Mouse (Mus musculus) cerebellum, adult 11 months (tissue): Measurements from ENCODE around the gene Filip1l.

Source experiments
- DNase-seq: peaks from one replicate; pipeline ENCODE4 v3.0.0; 2022

Gene Filip1l

DNA sequence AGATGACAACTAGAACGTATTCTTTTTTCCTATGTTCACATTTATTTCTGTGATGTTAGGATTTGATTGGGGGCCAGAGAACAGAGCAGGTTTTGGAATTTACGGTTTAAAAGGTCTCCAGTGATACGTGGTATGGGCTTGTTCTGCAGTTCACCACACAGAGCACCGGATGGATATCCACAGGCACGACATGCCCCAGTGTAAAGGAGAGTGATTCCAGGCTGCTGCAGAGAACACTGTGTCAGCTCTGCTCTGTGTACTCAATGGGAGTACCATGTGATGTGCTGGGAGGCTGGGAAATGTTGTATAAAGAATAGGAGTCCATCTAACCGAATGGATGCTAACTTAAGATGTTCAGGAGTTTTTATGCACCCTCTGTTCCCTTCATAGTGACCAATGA lies 1.0 kb downstream of the Filip1l start:
- DNase-seq: no peak

DNA sequence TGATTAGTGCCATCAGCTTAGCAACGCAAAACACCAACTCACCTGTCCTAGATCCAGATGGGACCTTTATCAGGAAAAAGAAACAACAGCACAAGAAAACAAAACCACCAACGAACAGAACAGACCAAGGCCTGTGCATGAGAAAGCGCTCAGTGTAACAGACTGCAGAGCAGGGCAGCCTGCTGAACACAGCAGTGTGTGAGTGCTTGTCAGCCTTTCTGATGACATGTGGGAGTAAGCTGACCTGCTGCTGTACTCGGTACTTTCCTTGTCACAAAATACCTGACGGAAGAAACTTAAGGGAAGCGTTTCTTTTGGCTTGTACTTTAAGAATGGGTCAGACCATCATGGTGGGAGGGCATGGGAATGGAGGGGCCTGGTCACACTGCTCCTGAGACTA lies 3.6 kb downstream of the Filip1l start:
- DNase-seq: no peak

DNA sequence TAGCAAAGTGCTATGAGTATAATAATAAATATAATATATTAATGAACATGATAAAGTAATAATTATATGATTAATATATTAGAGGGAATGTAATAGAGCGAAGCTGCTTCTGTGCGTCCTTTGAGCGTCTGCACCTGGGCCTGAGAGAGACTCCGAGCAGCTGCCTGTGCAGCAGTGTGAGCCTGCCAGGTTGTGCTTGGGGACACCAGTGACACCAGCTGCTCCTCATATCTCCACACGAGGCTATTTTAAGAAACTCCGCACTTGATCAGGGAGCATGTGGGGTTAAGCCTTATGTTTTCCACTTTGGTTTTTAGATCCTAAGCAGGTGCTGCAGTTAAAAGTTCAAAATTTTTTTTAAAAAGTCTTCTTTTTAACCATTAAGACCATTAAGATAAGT lies 4.1 kb downstream of the Filip1l start:
- DNase-seq: no peak

DNA sequence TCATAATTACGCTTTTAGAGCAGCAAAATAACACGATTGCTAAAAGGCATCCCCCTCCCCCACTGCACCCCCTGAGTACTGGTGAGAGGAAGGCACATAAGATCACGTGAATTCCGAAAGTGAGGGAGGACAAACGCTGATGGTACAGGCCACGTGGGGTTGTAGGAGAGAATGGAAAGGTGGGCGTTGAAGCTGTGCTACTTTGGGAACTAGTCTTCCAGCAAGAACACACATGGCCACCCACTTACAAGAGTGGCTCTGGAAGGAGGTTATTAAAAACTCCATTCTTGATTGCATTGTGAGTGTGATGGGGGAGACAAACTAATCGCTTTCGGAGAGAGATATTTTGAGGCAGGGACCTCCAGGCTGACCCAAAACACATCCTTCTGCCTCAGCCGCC lies 6.4 kb downstream of the Filip1l start:
- no peak for DNase-seq

GRCm38 (mm10) chr16:57360785-57361184 lies 7.9 kb downstream of the Filip1l start:
- no peak for DNase-seq

GRCm38 (mm10) chr16:57362679-57363401 lies 9.9 kb downstream of the Filip1l start:
- DNase-seq: peak; percentile 41

GRCm38 (mm10) chr16:57364498-57364897 lies 11.6 kb downstream of the Filip1l start:
- DNase-seq: no peak

GRCm38 (mm10) chr16:57366141-57366540 lies 13.2 kb downstream of the Filip1l start:
- no peak for DNase-seq

DNA sequence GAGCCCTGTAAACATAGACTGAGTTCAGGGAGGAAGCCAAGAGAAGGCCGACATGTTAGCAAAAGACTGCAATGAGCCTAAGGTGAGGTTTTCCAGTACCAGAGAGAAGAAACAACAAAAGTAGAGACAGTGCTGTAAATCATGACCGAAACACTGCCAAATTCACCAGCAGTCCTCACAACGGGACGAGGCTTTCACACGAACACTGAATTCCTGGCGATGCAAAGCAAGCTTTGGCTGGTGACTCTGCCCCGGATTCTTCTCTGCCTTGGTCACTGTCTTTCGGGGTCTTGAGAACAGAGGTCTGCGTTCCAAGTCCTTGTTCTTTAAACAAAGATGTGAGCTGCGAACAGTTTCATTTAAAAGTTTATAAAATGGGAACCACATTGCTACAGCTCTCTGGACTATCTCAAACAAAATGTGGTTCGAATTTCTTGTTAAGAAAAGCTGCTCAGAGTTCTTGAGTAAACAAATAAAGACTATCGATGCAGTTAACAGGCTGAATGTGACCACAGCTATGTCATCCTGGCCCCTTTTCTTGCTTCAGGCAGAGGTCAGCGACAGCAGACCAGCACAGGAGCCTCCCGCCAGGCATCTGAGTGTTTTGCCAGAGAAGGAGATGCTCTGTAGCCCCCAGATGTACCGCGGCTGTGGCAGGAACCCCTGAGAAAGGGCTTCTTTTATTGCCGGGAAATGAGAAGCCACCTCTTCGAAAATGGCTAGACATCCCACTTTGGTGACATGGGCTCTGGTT lies 14.2 kb downstream of the Filip1l start:
- DNase-seq: no peak

DNA sequence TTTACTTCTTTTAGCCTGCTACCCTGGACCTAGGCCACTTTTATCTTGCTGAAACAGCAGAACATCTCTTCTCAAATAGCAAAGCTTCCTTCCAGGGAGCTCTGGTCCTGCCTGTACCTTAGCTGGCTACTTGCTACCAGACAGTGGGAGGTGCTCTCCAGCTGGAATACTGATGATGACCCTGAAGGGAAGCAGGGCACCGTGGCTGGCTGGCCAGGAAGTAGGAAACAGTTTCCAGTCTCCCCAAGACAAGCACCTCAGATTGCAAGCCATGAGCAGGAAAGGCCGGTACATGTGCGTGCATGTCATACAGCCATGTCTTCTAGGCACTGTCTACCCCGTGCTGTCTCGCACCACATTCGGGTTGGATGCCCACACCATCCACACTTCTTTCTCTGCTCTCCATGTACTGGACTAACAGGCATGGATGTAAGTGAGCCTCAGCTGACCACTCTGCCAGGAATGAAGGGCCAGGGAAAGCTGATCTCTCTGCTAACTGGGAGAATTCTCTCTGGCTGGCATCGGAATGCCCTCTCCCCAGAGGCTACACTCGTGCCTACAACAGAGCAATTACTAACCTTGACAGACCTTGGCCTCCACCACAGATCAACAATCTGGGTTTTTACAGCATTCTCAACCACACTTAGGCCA lies 17.1 kb downstream of the Filip1l start:
- no peak for DNase-seq

DNA sequence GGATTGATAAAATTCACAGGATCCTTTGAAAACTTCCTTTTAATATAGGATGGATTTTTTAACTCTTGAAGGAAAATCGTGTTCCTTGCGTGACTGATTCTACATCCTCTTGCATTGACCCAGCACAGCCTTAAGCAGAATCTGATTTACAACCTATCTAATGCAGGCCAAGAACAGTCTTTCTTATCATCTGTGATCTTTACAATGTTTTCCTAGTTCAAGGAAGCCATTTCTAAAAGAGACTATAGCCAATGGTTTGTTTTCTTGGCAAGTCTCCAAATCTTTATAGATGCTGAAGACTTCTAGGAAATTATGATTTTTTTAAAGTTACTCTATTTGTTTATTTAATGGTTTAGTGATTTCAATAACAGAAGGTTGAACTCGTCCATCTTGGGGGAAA lies 19.3 kb downstream of the Filip1l start:
- no peak for DNase-seq

DNA sequence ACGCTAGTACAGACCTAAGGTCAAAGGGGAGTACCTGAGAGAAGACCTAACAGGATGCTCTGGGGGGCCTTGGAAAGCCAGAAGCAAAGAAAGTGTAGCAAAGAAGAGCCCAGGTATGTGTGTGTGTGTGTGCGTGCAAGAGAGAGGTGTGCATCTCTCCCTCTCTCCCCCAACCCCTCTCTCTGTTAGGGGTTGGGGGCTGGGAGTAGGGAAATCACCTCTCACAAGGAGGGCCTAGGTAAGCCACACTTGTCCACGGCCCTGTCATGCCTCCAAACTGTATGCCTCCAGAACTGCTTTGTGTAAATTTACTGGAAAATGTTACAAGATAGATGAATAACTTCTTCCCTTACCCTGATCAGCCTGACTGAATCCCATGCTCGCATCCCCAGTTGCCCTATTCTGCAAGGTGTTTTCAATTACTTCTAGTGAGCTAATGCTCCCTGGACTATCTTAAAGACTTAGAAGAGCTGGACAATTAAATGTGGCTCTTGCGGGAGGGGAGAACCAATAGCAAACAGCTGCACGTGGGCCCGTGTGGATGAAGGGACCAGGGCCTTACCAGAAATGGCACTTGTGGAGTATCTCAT lies 22.4 kb downstream of the Filip1l start:
- DNase-seq: no peak

DNA sequence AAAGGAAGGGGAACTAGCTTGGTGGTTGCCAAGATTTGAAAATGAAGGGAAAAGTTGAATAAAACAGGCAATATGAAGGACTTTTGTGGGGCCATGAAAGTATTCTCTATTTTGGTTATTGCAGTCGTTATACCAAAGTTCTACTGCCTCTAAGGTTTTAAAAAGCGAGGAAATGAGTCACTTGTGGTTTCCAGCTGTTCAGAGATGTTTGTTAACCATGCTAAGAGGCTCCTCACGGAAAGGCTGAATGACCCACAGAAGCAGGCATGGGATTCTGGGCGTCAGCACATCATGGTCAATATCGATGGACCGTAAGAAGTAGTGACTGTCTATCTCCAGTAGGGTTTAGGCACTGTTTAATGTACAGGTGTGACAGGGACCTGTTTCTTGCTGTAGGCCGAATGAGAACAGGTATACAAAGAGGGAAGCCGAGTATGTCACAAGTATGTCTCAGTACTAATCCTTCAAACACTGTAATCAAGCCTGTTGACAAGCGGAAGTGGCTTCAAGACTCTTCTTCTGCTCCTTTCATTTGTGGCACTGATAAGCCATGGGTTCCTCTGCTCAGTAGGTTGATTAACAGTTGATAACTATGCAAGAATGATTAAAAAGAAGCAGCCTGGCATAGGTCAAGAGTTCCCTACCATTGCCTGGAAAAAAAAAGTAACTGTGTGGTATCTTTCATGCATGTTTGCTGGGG lies 25.9 kb downstream of the Filip1l start:
- no peak for DNase-seq

- no peak for DNase-seq
These were observed 30.5 kb downstream of the Filip1l start for GRCm38 (mm10) chr16:57383266-57383971.

GRCm38 (mm10) chr16:57384274-57384673 lies 31.4 kb downstream of the Filip1l start:
- no peak for DNase-seq

GRCm38 (mm10) chr16:57389566-57390251 lies 36.8 kb downstream of the Filip1l start:
- no peak for DNase-seq

DNA sequence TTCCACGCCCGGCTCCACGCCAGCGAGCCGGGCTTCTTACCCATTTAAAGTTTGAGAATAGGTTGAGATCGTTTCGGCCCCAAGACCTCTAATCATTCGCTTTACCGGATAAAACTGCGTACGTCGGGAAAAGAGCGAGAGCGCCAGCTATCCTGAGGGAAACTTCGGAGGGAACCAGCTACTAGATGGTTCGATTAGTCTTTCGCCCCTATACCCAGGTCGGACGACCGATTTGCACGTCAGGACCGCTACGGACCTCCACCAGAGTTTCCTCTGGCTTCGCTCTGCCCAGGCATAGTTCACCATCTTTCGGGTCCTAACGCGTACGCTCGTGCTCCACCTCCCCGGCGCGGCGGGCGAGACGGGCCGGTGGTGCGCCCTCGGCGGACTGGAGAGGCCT lies 38.3 kb downstream of the Filip1l start:
- peak; percentile 94 for DNase-seq

- no peak for DNase-seq
These were observed 39.6 kb downstream of the Filip1l start for GRCm38 (mm10) chr16:57392461-57392860.

GRCm38 (mm10) chr16:57393161-57393560 lies 40.3 kb downstream of the Filip1l start:
- no peak for DNase-seq

DNA sequence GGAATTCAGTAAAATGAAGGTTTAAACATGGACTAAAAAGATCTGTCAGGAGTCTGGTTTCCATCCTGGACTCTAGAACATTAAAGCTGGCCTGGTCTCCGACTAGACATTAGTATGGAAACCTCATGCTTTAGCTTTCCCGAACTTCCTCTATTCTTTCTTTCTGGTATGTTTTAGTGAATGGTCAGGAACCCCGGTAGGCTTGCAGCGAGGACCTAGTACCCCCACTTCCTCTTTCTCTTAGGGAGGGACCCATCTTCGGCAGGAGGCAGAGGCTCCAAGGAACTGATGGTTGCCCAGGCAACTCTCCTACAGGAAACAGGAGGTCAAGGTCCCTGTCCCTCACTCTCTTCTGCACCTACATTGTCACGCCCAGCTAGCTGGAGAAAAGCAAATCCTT lies 43.4 kb downstream of the Filip1l start:
- no peak for DNase-seq

DNA sequence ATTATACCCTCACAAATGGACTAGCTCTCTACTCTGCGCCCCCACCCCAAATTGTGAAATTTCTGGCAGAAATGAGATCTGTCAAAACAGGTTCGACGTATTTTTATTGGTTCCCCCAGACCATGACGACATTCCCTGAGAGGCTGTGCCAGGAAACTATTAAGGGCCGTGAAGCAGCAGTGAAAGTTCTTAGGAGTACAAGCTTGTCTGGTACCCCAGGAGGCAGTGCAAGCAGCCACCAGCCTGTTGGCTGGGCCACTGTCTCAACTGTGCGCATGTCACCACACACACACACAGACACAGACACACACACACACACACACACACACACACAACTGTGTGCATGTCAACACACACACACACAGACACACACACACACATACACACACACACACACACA lies 45.0 kb downstream of the Filip1l start:
- DNase-seq: no peak
